Mouse (Mus musculus) MEL (cell line): ENCODE measurements around the gene Hc. TPM values are rescaled to one million over a fixed set of nuclear protein-coding genes. Genes with fewer than 3 reads are reported as not detected.

Experiments
- DNase-seq: peaks from one replicate; pipeline ENCODE4 v3.0.0; 2011; ENCODE audit warnings: low read depth, low spot score
- H3K27ac ChIP-seq: 2 replicates; pipeline ENCODE4 v1.5.1; 2012; ENCODE audit warnings: low read depth, mild to moderate bottlenecking, control low read depth, low read length, moderate library complexity; ENCODE audit not compliant: control insufficient read depth
- H3K27me3 ChIP-seq, 2 experiments: fragments of 150-350 bp in 1 of 2; sonication (generic) in 1 of 2; 2 replicates each; pipeline ENCODE4 v1.6.1; 2012; ENCODE audit warnings: low read length in 2 of 2, mild to moderate bottlenecking in 2 of 2, improper control_type of control experiment in 1 of 2, moderate library complexity in 1 of 2; ENCODE audit not compliant: insufficient read depth in 2 of 2, control insufficient read depth in 1 of 2
- H3K36me3 ChIP-seq, 2 experiments: 2 replicates each; pipeline ENCODE4 v1.6.1; 2012 to 2014; ENCODE audit warnings: low read length in 2 of 2, improper control_type of control experiment in 1 of 2, inconsistent platforms in 1 of 2, mild to moderate bottlenecking in 1 of 2; ENCODE audit not compliant: insufficient read depth in 2 of 2, control insufficient read depth in 1 of 2
- H3K4me1 ChIP-seq, 2 experiments: fragments of 150-350 bp in 1 of 2; sonication (generic) in 1 of 2; 2 replicates each; pipeline ENCODE4 v1.6.1; 2012; ENCODE audit warnings: low read length in 2 of 2, improper control_type of control experiment in 1 of 2, mild to moderate bottlenecking in 1 of 2; ENCODE audit not compliant: insufficient read depth in 2 of 2, control insufficient read depth in 1 of 2
- H3K4me3 ChIP-seq, 2 experiments: fragments of 150-350 bp in 1 of 2; sonication (generic) in 1 of 2; 2 replicates each; pipeline ENCODE4 v1.5.1; 2012; ENCODE audit warnings: low read depth in 2 of 2, low read length in 2 of 2, mild to moderate bottlenecking in 2 of 2, moderate library complexity in 2 of 2, control low read depth in 1 of 2, improper control_type of control experiment in 1 of 2; ENCODE audit not compliant: control insufficient read depth in 1 of 2, insufficient read depth in 1 of 2
- H3K79me2 ChIP-seq: 2 replicates; pipeline ENCODE4 v1.6.1; 2012; ENCODE audit warnings: mild to moderate bottlenecking, low read length, moderate library complexity; ENCODE audit not compliant: control insufficient read depth, poor library complexity, insufficient read depth
- H3K9ac ChIP-seq: 2 replicates; pipeline ENCODE4 v1.6.1; 2012; ENCODE audit warnings: low read depth, mild to moderate bottlenecking, control low read depth, low read length, moderate library complexity; ENCODE audit not compliant: control insufficient read depth, poor library complexity, severe bottlenecking
- H3K9me3 ChIP-seq: fragments of 150-350 bp; sonication (generic); replicated peaks from 2 replicates; pipeline ENCODE4 v1.6.1; 2012; ENCODE audit warnings: mild to moderate bottlenecking, low read length, improper control_type of control experiment, moderate library complexity; ENCODE audit not compliant: insufficient read depth
- BHLHE40 ChIP-seq: IDR thresholded peaks from 2 replicates; pipeline ENCODE4 v1.6.1; 2012; ENCODE audit warnings: low read depth, mild to moderate bottlenecking, inconsistent platforms, low read length, improper control_type of control experiment, borderline replicate concordance
- CTCF ChIP-seq, 3 experiments: IDR thresholded peaks in 2 of 3; conservative IDR thresholded peaks in 1 of 3; 2 replicates each; pipeline ENCODE4 v1.5.1; 2011 to 2012; ENCODE audit warnings: low read length in 3 of 3, low read depth in 2 of 3, mild to moderate bottlenecking in 2 of 3, improper control_type of control experiment in 1 of 3, inconsistent platforms in 1 of 3, mixed read lengths in 1 of 3, moderate library complexity in 1 of 3; ENCODE audit not compliant: control insufficient read depth in 1 of 3, insufficient read depth in 1 of 3, poor library complexity in 1 of 3, severe bottlenecking in 1 of 3
- ELF1 ChIP-seq: IDR thresholded peaks from 2 replicates; pipeline ENCODE4 v1.6.1; 2014; ENCODE audit warnings: low read depth, mild to moderate bottlenecking, inconsistent platforms, low read length, improper control_type of control experiment, moderate library complexity
- GABPA ChIP-seq: IDR thresholded peaks from 2 replicates; pipeline ENCODE4 v1.6.1; 2012; ENCODE audit warnings: low read depth, mild to moderate bottlenecking, inconsistent platforms, low read length, improper control_type of control experiment, moderate library complexity
- JUND ChIP-seq: IDR thresholded peaks from 2 replicates; pipeline ENCODE4 v1.6.1; 2011; ENCODE audit warnings: low read depth, mild to moderate bottlenecking, improper control_type of control experiment, low read length
- MEF2A ChIP-seq: IDR thresholded peaks from 2 replicates; pipeline ENCODE4 v1.6.1; 2014; ENCODE audit warnings: low read depth, mild to moderate bottlenecking, inconsistent platforms, low read length, improper control_type of control experiment; ENCODE audit not compliant: poor library complexity, insufficient replicate concordance, severe bottlenecking; ENCODE audit errors: extremely low read depth
- NRF1 ChIP-seq: IDR thresholded peaks from 2 replicates; pipeline ENCODE4 v1.6.1; 2014; ENCODE audit warnings: low read depth, mild to moderate bottlenecking, inconsistent platforms, low read length, improper control_type of control experiment, moderate library complexity; ENCODE audit not compliant: poor library complexity, insufficient read depth, severe bottlenecking
- POLR2A ChIP-seq, 2 experiments: IDR thresholded peaks; 2 replicates each; pipeline ENCODE4 v1.6.1; 2011 to 2012; ENCODE audit warnings: low read length in 2 of 2, mild to moderate bottlenecking in 2 of 2, control low read depth in 1 of 2, improper control_type of control experiment in 1 of 2, low read depth in 1 of 2, moderate library complexity in 1 of 2; ENCODE audit not compliant: control insufficient read depth in 1 of 2, insufficient read depth in 1 of 2, poor library complexity in 1 of 2
- RCOR1 ChIP-seq: IDR thresholded peaks from 2 replicates; pipeline ENCODE4 v1.6.1; 2012; ENCODE audit warnings: low read depth, mild to moderate bottlenecking, inconsistent platforms, low read length, improper control_type of control experiment
- TBP ChIP-seq: IDR thresholded peaks from 2 replicates; pipeline ENCODE4 v1.8.0; 2011; ENCODE audit warnings: low read depth, low read length, improper control_type of control experiment
- USF1 ChIP-seq: IDR thresholded peaks from 2 replicates; pipeline ENCODE4 v1.6.1; 2014; ENCODE audit warnings: low read depth, mild to moderate bottlenecking, inconsistent platforms, low read length, improper control_type of control experiment, moderate library complexity
- ZMIZ1 ChIP-seq: IDR thresholded peaks from 2 replicates; pipeline ENCODE4 v1.6.1; 2012; ENCODE audit warnings: low read depth, mild to moderate bottlenecking, inconsistent platforms, low read length, improper control_type of control experiment, moderate library complexity
- polyA plus RNA-seq, 2 experiments: library from polyadenylated mRNA; stranded (reverse) in 1 of 2; unstranded in 1 of 2; fragments of >175 nt in 1 of 2; fragments of >200 nt in 1 of 2; gene quantifications; 2 replicates each; pipeline versions ENCODE4 v1.2.1 to v1.2.4; 2012; ENCODE audit warnings: low replicate concordance in 2 of 2, low read depth in 1 of 2; ENCODE audit not compliant: insufficient read length in 2 of 2, insufficient read depth in 1 of 2, missing spikeins in 1 of 2
- total RNA-seq: library from RNA; depleted of rRNA; stranded (reverse); fragments of 300-350 nt; gene quantifications from 2 replicates; pipeline ENCODE4 v1.2.3, GENCODE M21; 2012

Hc gene
- total and polyA plus RNA-seq, 3 experiments, result not detected

- peaks cover 2 to 5% of the 10 kb centered on the region in 2 experiments; a peak in 2 of 4 replicates for H3K27me3 ChIP-seq
- no peak overlapping the region for H3K4me3 ChIP-seq
- H3K9ac ChIP-seq, result no peak overlapping the region
- no peaks in the 10 kb centered on the region for H3K9me3 ChIP-seq
- no peak for TF ChIP-seq TBP
- no peaks in the 10 kb centered on the region for H3K4me1 ChIP-seq
- no peak overlapping the region for H3K27ac ChIP-seq
- H3K79me2 ChIP-seq, result no peaks in the 10 kb centered on the region
- no peak for DNase-seq
- no peaks in the 10 kb centered on the region for H3K36me3 ChIP-seq
These were observed 22.5 kb downstream of the Hc start for GRCm38 (mm10) chr2:35038580-35039375.

- no peak overlapping the region for H3K27ac ChIP-seq
- H3K27me3 ChIP-seq, result peaks cover 0 to 7% of the 10 kb centered on the region in 2 experiments; a peak in 3 of 4 replicates
- H3K36me3 ChIP-seq, result no peaks in the 10 kb centered on the region
- no peaks in the 10 kb centered on the region for H3K79me2 ChIP-seq
- H3K9ac ChIP-seq, result no peak overlapping the region
- H3K4me3 ChIP-seq, result no peak overlapping the region
- no peak for TF ChIP-seq MEF2A
- TF ChIP-seq JUND, result no peak
- H3K9me3 ChIP-seq, result no peaks in the 10 kb centered on the region
- peaks cover 0 to 8% of the 10 kb centered on the region in 2 experiments; a peak in 2 of 4 replicates for H3K4me1 ChIP-seq
- no peak for DNase-seq
These were observed 36.5 kb downstream of the Hc start for GRCm38 (mm10) chr2:35024646-35025154.

GRCm38 (mm10) chr2:35021806-35022205, 39.4 kb downstream of the Hc start:
- Histone ChIP-seq H3K9me3 (no peaks in the 10 kb centered on the region), H3K36me3 (no peaks in the 10 kb centered on the region)

More at GRCm38 (mm10) chr2:35021806-35022205, 39.4 kb downstream of the Hc start:
- Histone ChIP-seq H3K4me3 (no peak overlapping the region; a peak in 1 of 4 replicates), H3K9ac (no peak overlapping the region), H3K79me2 (no peaks in the 10 kb centered on the region), H3K27ac (no peak overlapping the region), H3K4me1 (peaks cover 0 to 8% of the 10 kb centered on the region in 2 experiments; a peak in 2 of 4 replicates), H3K27me3 (peaks cover 0 to 6% of the 10 kb centered on the region in 2 experiments; a peak in 3 of 4 replicates)
- TF ChIP-seq NRF1 (no peak), CTCF (IDR thresholded peaks at IDR 0.05 in 2 of 3, conservative IDR thresholded peaks at IDR 0.05 in 1 of 3; ENCODE audit: control insufficient read depth in 1 of 3, insufficient read depth in 1 of 3, low read depth in 2 of 3, low read length in 3 of 3, poor library complexity in 1 of 3, severe bottlenecking in 1 of 3) (no peak), ELF1 (no peak), USF1 (no peak), RCOR1 (no peak), JUND (no peak), BHLHE40 (no peak), ZMIZ1 (no peak), GABPA (no peak), POLR2A (IDR thresholded peaks at IDR 0.05; ENCODE audit: control insufficient read depth in 1 of 2, insufficient read depth in 1 of 2, low read depth in 1 of 2, low read length in 2 of 2, poor library complexity in 1 of 2) (no peak)
- peak; percentile 55 for DNase-seq
